Mouse (Mus musculus) forebrain, embryonic 15.5 days (tissue): ENCODE measurements around the gene Stk40. TPM values are rescaled to one million over a fixed set of nuclear protein-coding genes. Genes with fewer than 3 reads are reported as not detected.

Experiments used
- ATAC-seq: fragments of 200-750 bp; cut with Nextera tagmentation; replicated peaks from 2 replicates; pipeline ENCODE4 v1.8.0; 2017; ENCODE audit warnings: mild to moderate bottlenecking, moderate TSS enrichment, moderate library complexity
- H3K27ac ChIP-seq: fragments of 300-500 bp; sonication (generic); replicated peaks from 2 replicates; pipeline ENCODE4 v1.5.1; 2015; ENCODE audit warnings: mild to moderate bottlenecking, inconsistent platforms
- H3K27me3 ChIP-seq: fragments of 300-500 bp; sonication (generic); 2 replicates; pipeline ENCODE4 v1.6.1; 2015; ENCODE audit warnings: inconsistent platforms
- H3K36me3 ChIP-seq: fragments of 300-500 bp; sonication (generic); 2 replicates; pipeline ENCODE4 v1.6.1; 2015; ENCODE audit warnings: mild to moderate bottlenecking, inconsistent platforms
- H3K4me1 ChIP-seq: fragments of 300-500 bp; sonication (generic); 2 replicates; pipeline ENCODE4 v1.6.1; 2015; ENCODE audit warnings: inconsistent platforms
- H3K4me2 ChIP-seq: fragments of 300-500 bp; sonication (generic); replicated peaks from 2 replicates; pipeline ENCODE4 v1.6.1; 2015; ENCODE audit warnings: mild to moderate bottlenecking, inconsistent platforms
- H3K4me3 ChIP-seq: fragments of 300-500 bp; sonication (generic); 2 replicates; pipeline ENCODE4 v1.5.1; 2015; ENCODE audit warnings: mild to moderate bottlenecking, inconsistent platforms
- H3K9ac ChIP-seq: fragments of 300-500 bp; sonication (generic); replicated peaks from 2 replicates; pipeline ENCODE4 v1.6.1; 2015; ENCODE audit warnings: mild to moderate bottlenecking, inconsistent platforms
- H3K9me3 ChIP-seq: fragments of 300-500 bp; sonication (generic); 2 replicates; pipeline ENCODE4 v1.6.1; 2016; ENCODE audit warnings: inconsistent platforms
- WGBS: fragments of 180-500 bp; shearing (Covaris S2); methylation state at CpG from one replicate; pipeline ENCODE4 v1.1.7; 2015; ENCODE audit warnings: mixed read lengths; 5-methylcytosine and 5-hydroxymethylcytosine counted together
- polyA plus RNA-seq: library from polyadenylated mRNA; unstranded; fragments of >200 nt; fragmentation: Nextera tagmentation; extraction: Ambion mirVana; gene quantifications from 2 replicates; pipeline ENCODE4 v1.2.1, GENCODE M21; 2015

The Stk40 gene
- polyA plus RNA-seq, 1 experiment from 2014 or later = 35.4 TPM

DNA sequence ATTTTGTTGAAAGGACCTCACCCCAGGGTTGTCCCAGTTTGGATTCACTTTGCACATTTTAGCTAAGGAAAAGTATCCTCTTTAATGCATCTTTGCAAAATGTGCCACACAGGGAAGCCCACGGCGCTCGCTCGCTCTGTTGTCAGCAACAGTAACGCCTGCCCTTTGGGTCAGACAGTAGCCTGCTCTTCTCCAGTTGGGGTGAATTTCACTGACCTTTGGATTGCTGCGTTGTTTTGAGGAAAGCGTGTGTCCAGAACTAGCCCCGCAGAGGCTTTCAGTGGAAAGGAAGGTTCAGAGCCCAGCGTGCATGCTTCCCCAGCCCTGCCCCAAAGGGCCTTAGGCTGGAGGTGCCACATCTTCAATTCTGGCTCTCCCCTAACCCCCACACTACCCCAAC lies 11.7 kb downstream of the Stk40 start:
- no peak overlapping the region for H3K27ac ChIP-seq
- H3K36me3 ChIP-seq = 0 out of 2 replicates have a peak, but pooled peaks cover 2% of the 10 kb centered on the region
- 91% methylated on average over 9 of the region's 9 CpGs for WGBS
- H3K4me2 ChIP-seq = no peak overlapping the region
- H3K9ac ChIP-seq = no peak overlapping the region
- no peaks in the 10 kb centered on the region for H3K9me3 ChIP-seq
- ATAC-seq = no peak
- H3K4me1 ChIP-seq = peaks cover 30% of the 10 kb centered on the region
- no peaks in the 10 kb centered on the region for H3K27me3 ChIP-seq
- no peak overlapping the region for H3K4me3 ChIP-seq

DNA sequence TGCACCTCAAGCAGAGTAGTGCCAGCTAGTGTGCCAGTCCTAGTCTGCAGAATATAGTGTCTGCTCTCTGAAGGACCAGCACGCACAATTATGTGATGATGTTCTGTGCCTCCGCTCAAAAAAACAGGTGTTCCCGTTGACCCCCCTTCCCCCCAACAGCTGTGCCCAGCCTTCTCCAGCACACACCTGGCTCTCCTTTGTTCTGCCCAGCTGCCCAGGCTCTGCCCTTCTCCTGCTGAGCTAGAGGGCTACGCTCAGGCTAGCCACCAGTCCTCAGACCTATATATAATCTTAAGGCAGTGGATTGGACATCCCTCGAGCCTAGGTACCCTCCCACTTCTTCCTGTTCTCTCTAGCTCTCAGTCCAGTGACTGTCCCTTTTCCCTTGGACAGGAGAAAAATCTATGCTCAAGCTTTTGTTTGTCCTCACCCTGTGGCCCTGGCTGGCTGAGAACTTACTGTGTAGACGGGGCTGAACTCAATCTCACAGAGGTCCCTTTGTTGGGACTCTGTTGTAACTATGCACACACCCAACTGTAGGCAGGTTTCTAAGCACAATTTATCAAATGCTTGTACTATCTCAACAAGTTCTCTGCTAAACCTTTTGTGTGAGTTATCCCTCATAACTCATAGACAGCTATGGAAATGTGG lies 12.2 kb downstream of the Stk40 start:
- no peaks in the 10 kb centered on the region for H3K9me3 ChIP-seq
- no peak overlapping the region for H3K9ac ChIP-seq
- H3K27ac ChIP-seq = no peak overlapping the region
- no peak overlapping the region for H3K4me2 ChIP-seq
- H3K36me3 ChIP-seq = peaks cover 3% of the 10 kb centered on the region; the same call in 1 of the 2 replicates
- peaks cover 24% of the 10 kb centered on the region for H3K4me1 ChIP-seq
- ATAC-seq = no peak
- 73% methylated on average over 6 of the region's 6 CpGs for WGBS
- no peak overlapping the region for H3K4me3 ChIP-seq
- no peaks in the 10 kb centered on the region for H3K27me3 ChIP-seq

DNA sequence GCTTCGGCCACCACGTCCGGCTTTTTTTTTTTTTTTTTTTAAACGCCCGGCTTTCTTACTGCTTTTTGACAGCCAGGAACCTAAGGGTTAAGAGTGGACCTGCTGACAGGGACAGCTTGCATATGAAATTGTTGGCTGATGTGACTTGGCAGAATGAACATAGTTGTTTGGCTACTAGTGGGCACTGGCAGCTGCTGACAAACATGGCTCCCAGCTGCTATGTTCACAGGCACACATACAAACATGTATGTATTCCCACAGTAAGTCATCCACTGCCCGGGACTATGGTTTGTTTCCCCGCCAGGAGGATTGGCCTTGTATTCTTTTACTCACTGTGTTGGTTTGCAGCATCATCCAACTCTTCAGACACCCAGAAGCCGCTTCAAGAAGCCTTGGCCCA lies 13.4 kb downstream of the Stk40 start:
- no peak for ATAC-seq
- WGBS = 74% methylated on average over 8 of the region's 8 CpGs
- no peak overlapping the region for H3K9ac ChIP-seq
- 0 out of 2 replicates have a peak overlapping the region, but pooled peaks have one; percentile 81 for H3K27ac ChIP-seq
- H3K4me3 ChIP-seq = no peak overlapping the region
- no peak overlapping the region for H3K4me2 ChIP-seq
- peaks cover 8% of the 10 kb centered on the region; the same call in 1 of the 2 replicates for H3K36me3 ChIP-seq
- H3K4me1 ChIP-seq = peaks cover 21% of the 10 kb centered on the region
- no peaks in the 10 kb centered on the region for H3K27me3 ChIP-seq
- H3K9me3 ChIP-seq = no peaks in the 10 kb centered on the region

DNA sequence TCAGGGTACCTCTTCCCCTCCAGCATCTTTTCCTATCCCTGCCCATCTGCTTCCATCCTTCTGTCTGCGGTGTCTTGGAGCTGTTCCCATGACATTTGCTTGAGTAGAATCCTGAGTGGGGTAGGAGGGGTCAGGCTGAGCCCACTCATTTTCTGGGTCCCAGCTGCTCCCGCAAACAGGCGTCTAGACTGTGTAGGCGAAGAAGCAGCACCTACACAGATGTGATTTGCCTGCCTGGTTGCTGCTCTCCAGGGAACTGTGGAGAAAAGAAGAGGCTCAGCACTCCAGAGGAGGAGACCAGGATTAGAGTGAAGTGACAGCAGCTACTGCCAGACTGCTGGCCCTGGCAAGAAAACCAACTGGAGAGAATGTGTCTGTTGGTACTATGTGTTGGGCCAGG lies 14.9 kb downstream of the Stk40 start:
- WGBS = 56% methylated on average over 4 of the region's 4 CpGs
- ATAC-seq = peak; percentile 26; the same call in 1 of the 2 replicates
- Histone ChIP-seq H3K4me2 (no peak overlapping the region), H3K36me3 (peaks cover 8% of the 10 kb centered on the region; the same call in 1 of the 2 replicates), H3K4me1 (peaks cover 20% of the 10 kb centered on the region; the same call in 1 of the 2 replicates), H3K4me3 (no peak overlapping the region), H3K27me3 (no peaks in the 10 kb centered on the region), H3K9me3 (no peaks in the 10 kb centered on the region), H3K27ac (peak overlapping the region; percentile 81), H3K9ac (no peak overlapping the region)

DNA sequence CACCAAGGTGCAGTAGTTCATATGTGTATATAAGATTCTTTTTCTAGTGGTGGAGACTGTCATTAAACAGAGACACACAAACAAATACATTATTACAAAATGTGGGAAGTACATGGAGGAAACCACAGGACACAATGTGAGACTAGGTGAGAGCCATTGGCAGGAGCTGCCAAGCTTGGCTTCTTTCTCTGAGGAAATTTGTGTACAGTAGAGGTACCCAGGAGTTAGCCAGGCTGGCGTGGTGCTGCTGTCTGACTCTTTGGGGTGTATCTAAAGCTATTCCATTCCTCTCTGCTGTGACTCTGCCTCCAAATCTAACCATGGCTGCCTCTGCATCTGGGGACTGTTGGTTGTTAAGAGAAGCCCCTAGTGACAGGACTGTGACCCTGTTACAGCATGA lies 15.3 kb downstream of the Stk40 start:
- no peak overlapping the region for H3K9ac ChIP-seq
- no peak for ATAC-seq
- 75% methylated on average over 1 of the region's 1 CpGs for WGBS
- H3K27me3 ChIP-seq = no peaks in the 10 kb centered on the region
- peak overlapping the region; percentile 81 for H3K27ac ChIP-seq
- no peak overlapping the region for H3K4me2 ChIP-seq
- peaks cover 21% of the 10 kb centered on the region; the same call in 1 of the 2 replicates for H3K4me1 ChIP-seq
- H3K9me3 ChIP-seq = no peaks in the 10 kb centered on the region
- H3K36me3 ChIP-seq = peaks cover 8% of the 10 kb centered on the region; the same call in 1 of the 2 replicates
- H3K4me3 ChIP-seq = no peak overlapping the region

DNA sequence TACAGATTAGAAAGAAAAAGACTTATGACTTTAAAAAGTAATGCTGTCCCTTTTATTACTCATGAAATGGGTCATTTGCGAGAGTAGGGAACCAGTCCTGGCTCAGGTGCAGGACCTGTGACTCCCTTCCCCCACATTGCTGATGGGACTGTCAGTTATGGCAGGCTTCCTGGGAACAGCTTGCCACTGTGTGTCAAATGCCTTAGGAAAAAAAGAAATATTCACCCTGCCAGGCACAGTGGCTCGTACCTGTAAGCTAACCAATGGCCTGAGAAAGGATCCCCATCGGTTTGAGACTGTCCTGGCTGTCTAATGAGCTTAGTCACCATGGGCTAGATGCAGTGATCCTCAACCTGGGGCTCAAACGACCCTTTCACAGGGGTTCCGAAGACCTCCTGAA lies 16.3 kb downstream of the Stk40 start:
- no peak for ATAC-seq
- H3K9me3 ChIP-seq = no peaks in the 10 kb centered on the region
- WGBS = 77% methylated on average over 5 of the region's 5 CpGs

DNA sequence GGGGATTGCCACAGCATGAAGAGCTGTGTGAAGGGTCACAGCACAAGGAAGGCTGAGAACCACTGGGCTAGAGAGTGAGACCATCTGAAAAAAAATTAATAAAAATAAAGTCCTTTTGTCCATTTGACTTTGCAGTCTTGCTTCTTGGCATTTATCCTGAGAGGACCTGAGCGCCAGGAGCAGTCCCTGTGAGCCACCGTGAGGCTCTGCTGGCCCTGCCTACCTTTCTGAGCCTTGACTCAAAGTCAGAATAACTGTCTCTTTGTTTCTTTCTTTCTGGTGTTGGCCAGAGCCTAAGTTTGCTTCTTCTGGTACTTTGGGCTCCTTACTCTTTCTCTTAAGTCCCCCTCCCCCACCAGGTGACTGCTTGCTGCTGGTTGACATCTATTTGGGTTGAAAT lies 16.7 kb downstream of the Stk40 start:
- WGBS = 87% methylated on average over 2 of the region's 2 CpGs
- Histone ChIP-seq H3K9me3 (no peaks in the 10 kb centered on the region), H3K4me3 (no peak overlapping the region), H3K4me1 (peaks cover 21% of the 10 kb centered on the region; the same call in 1 of the 2 replicates), H3K36me3 (peaks cover 18% of the 10 kb centered on the region), H3K27me3 (no peaks in the 10 kb centered on the region), H3K9ac (no peak overlapping the region), H3K4me2 (no peak overlapping the region), H3K27ac (no peak overlapping the region)
- no peak for ATAC-seq

More for the DNA sequence above, 16.3 kb downstream of the Stk40 start:
- Histone ChIP-seq H3K36me3 (peaks cover 13% of the 10 kb centered on the region), H3K4me3 (no peak overlapping the region), H3K27me3 (no peaks in the 10 kb centered on the region), H3K4me1 (peaks cover 21% of the 10 kb centered on the region; the same call in 1 of the 2 replicates), H3K27ac (no peak overlapping the region), H3K9ac (no peak overlapping the region), H3K4me2 (no peak overlapping the region)

DNA sequence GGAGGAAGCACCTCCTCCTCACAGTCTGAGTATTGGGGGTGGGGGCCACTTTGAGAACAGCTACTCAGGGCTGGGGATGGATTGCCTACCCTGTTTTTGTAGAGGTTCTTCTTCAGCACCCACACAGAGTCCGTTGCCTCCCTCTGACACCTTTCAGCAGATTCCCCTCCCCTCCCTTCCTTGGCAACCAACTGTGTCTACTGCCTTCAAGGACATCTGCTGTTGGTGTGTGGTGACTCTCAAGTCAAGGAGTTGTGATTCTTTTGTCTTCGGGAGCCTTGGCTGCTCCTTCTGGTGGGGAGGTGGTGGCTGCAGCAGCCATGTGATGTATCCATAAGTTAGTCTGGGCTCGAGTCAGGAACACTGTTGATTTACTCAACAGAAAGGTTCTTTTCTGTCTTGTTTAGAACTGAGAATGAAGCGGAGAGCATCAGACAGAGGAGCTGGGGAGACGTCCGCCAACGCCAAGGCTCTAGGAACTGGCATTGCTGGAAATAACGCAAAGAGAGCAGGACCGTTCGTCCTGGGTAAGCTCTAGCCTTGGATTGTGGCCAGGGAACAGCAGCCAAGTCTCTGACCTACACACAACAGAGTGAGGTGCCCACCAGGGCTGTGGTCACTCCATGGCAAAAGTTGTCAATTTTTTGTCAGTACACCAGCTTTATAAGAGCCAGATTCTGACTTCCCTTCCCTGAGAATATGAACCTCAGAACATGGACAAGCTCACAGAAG lies 19.7 kb downstream of the Stk40 start:
- 72% methylated on average over 10 of the region's 10 CpGs for WGBS
- H3K9me3 ChIP-seq = no peaks in the 10 kb centered on the region
- H3K36me3 ChIP-seq = peaks cover 35% of the 10 kb centered on the region
- ATAC-seq = no peak
- peaks cover 11% of the 10 kb centered on the region; the same call in 1 of the 2 replicates for H3K4me1 ChIP-seq
- no peak overlapping the region for H3K4me3 ChIP-seq
- no peak overlapping the region for H3K4me2 ChIP-seq
- H3K9ac ChIP-seq = no peak overlapping the region
- H3K27me3 ChIP-seq = no peaks in the 10 kb centered on the region
- H3K27ac ChIP-seq = no peak overlapping the region

DNA sequence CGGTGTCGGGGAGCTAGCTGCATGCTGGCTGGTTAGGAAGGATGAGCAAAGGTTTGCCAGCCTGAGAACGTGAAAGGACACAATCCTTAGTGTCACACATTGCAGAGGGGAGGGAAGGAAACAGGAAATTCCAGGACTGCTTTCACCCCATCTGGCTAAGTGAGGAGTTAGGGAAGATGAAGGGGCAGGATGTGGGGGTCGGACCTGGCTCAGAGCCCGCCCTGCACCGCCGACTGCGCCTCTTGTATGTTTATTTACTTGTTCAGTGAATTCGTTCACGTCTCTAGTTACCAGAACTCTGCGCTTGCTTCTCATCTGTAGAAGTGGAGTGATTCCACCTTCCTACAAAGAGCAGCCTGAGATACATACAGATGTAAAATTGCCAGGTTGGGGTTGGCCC lies 26.7 kb downstream of the Stk40 start:
- Histone ChIP-seq H3K4me3 (no peak overlapping the region), H3K9ac (no peak overlapping the region), H3K4me1 (peaks cover 19% of the 10 kb centered on the region), H3K9me3 (no peaks in the 10 kb centered on the region), H3K27ac (peak overlapping the region; percentile 5; the same call in 1 of the 2 replicates), H3K4me2 (no peak overlapping the region), H3K36me3 (peaks cover 52% of the 10 kb centered on the region), H3K27me3 (no peaks in the 10 kb centered on the region)
- 82% methylated on average over 11 of the region's 11 CpGs for WGBS
- ATAC-seq = no peak

DNA sequence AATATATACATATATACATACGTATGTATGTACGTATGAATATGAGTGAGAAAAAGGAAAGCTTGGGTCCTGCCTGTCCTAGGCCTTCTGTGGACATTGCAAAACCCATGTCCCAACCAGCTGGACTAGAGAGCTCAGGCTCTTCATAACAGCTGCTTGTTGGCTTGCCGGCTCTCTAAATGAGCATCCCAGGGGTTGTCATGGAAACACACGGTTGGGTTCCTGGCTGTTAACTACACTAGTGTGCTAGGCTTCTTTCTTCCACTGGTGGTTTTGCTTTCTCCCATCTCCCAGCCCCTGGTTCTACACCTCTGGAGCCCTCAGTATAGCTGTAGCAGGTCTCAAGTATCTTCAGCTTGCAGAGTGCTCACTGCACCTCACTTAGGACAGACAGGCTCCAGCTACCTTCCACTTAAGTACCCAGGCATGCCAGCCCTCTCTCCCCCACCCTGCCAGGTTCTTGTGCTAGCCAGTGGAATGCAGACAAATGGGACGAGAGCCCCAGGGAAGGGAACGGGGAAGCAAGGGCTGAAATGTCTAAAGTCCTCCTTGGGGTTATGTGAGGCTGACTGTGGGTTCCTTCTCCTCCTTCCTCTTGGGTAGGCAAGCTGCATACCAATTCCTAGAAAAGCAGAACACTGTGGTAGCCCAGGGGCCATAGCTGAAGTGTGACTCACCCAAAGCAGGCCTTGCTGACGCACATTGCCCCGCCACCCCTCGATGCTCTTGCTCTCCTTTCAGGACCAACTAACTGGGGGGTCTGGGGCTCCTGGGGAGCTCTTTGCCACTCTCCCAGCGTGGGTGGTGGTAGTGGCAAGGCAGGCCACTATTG lies 27.7 kb downstream of the Stk40 start:
- Histone ChIP-seq H3K27me3 (no peaks in the 10 kb centered on the region), H3K27ac (peak overlapping the region; percentile 38), H3K9ac (no peak overlapping the region), H3K4me2 (no peak overlapping the region), H3K4me3 (no peak overlapping the region), H3K4me1 (peaks cover 19% of the 10 kb centered on the region), H3K9me3 (no peaks in the 10 kb centered on the region), H3K36me3 (peaks cover 51% of the 10 kb centered on the region)
- peak; percentile 51 for ATAC-seq
- WGBS = 53% methylated on average over 10 of the region's 10 CpGs

DNA sequence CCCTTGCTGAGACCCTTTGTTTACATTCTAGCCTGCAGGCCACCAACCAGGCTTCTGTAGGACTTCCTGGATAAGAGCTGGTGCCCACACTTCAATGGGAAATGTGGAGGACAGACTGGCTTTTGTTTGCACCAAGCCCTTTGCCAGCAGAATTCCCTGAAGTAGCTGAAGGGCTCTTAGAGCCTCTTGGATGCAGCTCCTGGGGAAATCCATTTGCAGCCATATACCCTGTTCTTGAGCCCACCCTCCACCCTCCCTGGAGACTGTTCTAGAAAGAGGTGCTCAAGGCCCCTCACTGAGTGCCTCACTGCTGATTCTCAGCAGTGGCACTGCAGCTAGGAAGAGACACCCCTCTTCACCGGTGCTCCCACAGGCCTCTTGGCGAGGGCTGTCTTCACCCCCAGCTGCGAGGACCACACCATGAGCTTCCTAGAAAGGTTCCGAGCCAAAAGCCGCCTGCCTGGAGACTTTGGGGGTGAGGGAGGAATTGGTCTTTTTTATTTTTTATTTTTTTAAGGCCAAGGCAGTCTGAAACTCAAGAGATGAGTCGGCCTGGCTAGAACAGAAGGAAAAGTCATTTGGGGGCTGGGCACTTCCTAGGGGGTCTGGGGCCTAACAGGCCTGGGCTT lies 29.0 kb downstream of the Stk40 start:
- H3K4me1 ChIP-seq = peaks cover 19% of the 10 kb centered on the region
- WGBS = 85% methylated on average over 6 of the region's 6 CpGs
- H3K27me3 ChIP-seq = no peaks in the 10 kb centered on the region
- no peak overlapping the region for H3K4me2 ChIP-seq
- no peaks in the 10 kb centered on the region for H3K9me3 ChIP-seq
- no peak overlapping the region for H3K9ac ChIP-seq
- peaks cover 57% of the 10 kb centered on the region for H3K36me3 ChIP-seq
- no peak for ATAC-seq
- 0 out of 2 replicates have a peak overlapping the region, but pooled peaks have one; percentile 16 for H3K27ac ChIP-seq
- no peak overlapping the region for H3K4me3 ChIP-seq
